ENCODE assay signal across 12 mouse cellular contexts in the genomic region with DNA sequence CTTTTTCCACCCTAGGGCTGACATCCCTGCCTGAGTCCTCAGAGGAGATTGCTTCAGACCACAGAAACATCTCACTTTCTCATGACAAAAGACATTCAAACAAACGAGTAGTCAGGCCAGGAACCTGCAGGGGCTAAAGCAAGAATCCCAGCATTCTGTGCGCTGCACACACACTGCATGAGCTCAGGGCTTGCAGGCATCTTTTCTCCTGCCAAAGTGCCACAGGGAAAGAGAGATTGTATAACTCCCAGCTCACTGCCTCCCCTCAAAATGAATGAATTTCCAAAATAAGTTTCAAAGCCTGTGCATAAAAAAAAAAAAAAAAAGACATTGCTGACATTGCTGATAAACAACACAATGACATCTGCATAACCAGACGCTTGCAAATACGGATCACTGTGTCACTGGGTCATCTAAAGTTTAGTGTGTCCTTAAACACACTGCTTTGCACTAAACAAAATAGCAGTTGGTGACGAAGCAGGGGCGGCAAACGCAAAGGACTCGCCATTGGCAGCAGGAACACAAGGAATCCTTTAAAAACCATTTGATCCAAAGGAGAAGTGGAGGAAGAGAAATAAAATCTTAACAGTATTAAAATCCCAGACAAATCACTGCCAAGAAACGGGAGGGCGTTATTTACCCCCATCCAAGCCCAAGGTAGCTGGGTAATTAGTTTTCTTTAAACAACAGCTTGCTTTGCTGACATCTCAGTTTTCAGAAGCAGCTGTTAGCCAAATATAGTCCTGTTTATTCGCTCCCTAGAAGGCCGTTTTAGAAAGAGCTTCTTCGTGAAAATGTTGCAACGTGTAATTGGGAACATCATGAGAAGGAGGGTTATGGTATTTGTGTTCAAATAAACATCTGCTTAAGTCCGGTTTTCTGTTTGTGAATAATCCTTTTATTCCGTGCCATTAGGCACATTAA. TPM values are rescaled to one million over a fixed set of nuclear protein-coding genes. Genes with fewer than 3 reads are reported as not detected.
DNase-seq lines count a peak whose midpoint lies in the region; ATAC-seq and TF ChIP-seq lines count a peak whose summit lies in the region.
"Had no signal": no experiment of that assay in that cellular context is flagged by ENCODE, and none has a peak within 500 bp of the region (broad histone marks: within the 10 kb centered on the region; RNA-seq: fewer than 3 reads in every experiment).

No protein-coding gene starts in this region.

- no peak overlapping the region for H3K4me2 ChIP-seq in limb, embryonic 15.5 days
- H3K4me2 ChIP-seq: heart, embryonic 15.5 days; neural tube, embryonic 12.5 days had no signal

- H3K9me3 ChIP-seq in ES-E14 (ENCODE audit: control insufficient read depth, insufficient read depth, low read depth, low read length), result no peaks in the 10 kb centered on the region
- no peaks in the 10 kb centered on the region for H3K9me3 ChIP-seq in limb, embryonic 15.5 days
- H3K9me3 ChIP-seq: heart, embryonic 15.5 days; neural tube, embryonic 12.5 days had no signal

- DNase-seq in left cerebral cortex, postnatal 25 days (ENCODE audit: low spot score in 2 of 2), result peak; percentile 19 to 54
- DNase-seq in left cerebral cortex, adult 9 months (ENCODE audit: low spot score in 2 of 2), result no peak
- DNase-seq in ES-E14 (ENCODE audit: low read depth, low spot score) (no peak), adipocyte (ENCODE audit: low spot score) (peak; percentile 40), liver (no peak)
- DNase-seq in urinary bladder, postnatal 4 days (ENCODE audit: low spot score in 2 of 2), result no peak
- no peak for DNase-seq in gastrocnemius, adult 8-10 months (ENCODE audit: low spot score in 2 of 2)
- DNase-seq: adrenal gland, postnatal 36 days; kidney, postnatal 25 days had no signal

- no peak overlapping the region for H3K4me3 ChIP-seq in ES-E14 (ENCODE audit: insufficient read depth in 1 of 2, low read depth in 1 of 2, low read length in 2 of 2, poor library complexity in 1 of 2, severe bottlenecking in 1 of 2)
- no peak overlapping the region for H3K4me3 ChIP-seq in limb, embryonic 15.5 days
- H3K4me3 ChIP-seq: heart, embryonic 15.5 days; neural tube, embryonic 12.5 days had no signal

- H3K9ac ChIP-seq in ES-E14 (ENCODE audit: insufficient read depth, low read depth, low read length, poor library complexity, severe bottlenecking), result no peak overlapping the region
- no peak overlapping the region for H3K9ac ChIP-seq in limb, embryonic 15.5 days
- H3K9ac ChIP-seq: heart, embryonic 15.5 days; neural tube, embryonic 12.5 days had no signal

- in situ Hi-C loops in ES-E14 (cut with MboI; ENCODE audit: low sequenced_read_pairs in 2 of 2, unreplicated experiment in 2 of 2), result no loop called here

- no peaks in the 10 kb centered on the region for H3K27me3 ChIP-seq in limb, embryonic 15.5 days
- H3K27me3 ChIP-seq: heart, embryonic 15.5 days; neural tube, embryonic 12.5 days had no signal

- intact Hi-C loops in left cerebral cortex, postnatal 25 days (cut with DNase I), result no loop called here

- ATAC-seq in limb, embryonic 15.5 days (ENCODE audit: insufficient number of reproducible peaks, low FRiP score, low TSS enrichment, low read depth), result no peak

- H3K4me1 ChIP-seq in ES-E14 (ENCODE audit: control insufficient read depth in 2 of 2, insufficient read depth in 2 of 2, low read length in 2 of 2, poor library complexity in 1 of 2), result peaks cover 0 to 11% of the 10 kb centered on the region in 2 experiments; a peak in 3 of 4 replicates
- H3K4me1 ChIP-seq in limb, embryonic 15.5 days, result 0 out of 2 replicates have a peak, but pooled peaks cover 8% of the 10 kb centered on the region
- H3K4me1 ChIP-seq: heart, embryonic 15.5 days; neural tube, embryonic 12.5 days had no signal

- 60% methylated on average over 16 of the region's 16 CpGs for WGBS in limb, embryonic 15.5 days

- peaks cover 40% of the 10 kb centered on the region for H3K36me3 ChIP-seq in ES-E14 (ENCODE audit: control insufficient read depth, insufficient read depth, low read length, poor library complexity, severe bottlenecking)
- H3K36me3 ChIP-seq in limb, embryonic 15.5 days, result peaks cover 34% of the 10 kb centered on the region

- no peak overlapping the region; the same call in 1 of the 2 replicates for H3K27ac ChIP-seq in ES-E14 (ENCODE audit: insufficient read depth, low read depth, low read length, poor library complexity, severe bottlenecking)
- H3K27ac ChIP-seq in limb, embryonic 15.5 days, result peak overlapping the region; percentile 50
- H3K27ac ChIP-seq: heart, embryonic 15.5 days; neural tube, embryonic 12.5 days had no signal

TF ChIP-seq in ES-E14, 5 proteins besides CTCF, POLR2A, EP300 and RAD21:
- TF ChIP-seq CHD2 (IDR thresholded peaks at IDR 0.05; ENCODE audit: low read depth, low read length) (no peak), ZNF384 (IDR thresholded peaks at IDR 0.05; ENCODE audit: low read depth, low read length) (0 out of 2 replicates have a peak, but pooled peaks have one; percentile 29), HCFC1 (IDR thresholded peaks at IDR 0.05; ENCODE audit: borderline replicate concordance, insufficient read depth, low read length) (no peak), ZC3H11A (IDR thresholded peaks at IDR 0.05; ENCODE audit: borderline replicate concordance, low read depth, low read length) (no peak), MAFK (IDR thresholded peaks at IDR 0.05; ENCODE audit: insufficient read depth, low read depth, low read length) (no peak)

RNA-seq across cellular contexts. Expression of a gene that starts 18.2 kb away (rescaled TPM):
- under 1 TPM; 0.73 to 0.87 TPM for total RNA-seq in left cerebral cortex, postnatal 25 days (2021)
- 191 and 351 TPM in 2 replicates for total RNA-seq in ES-E14 (2012; rRNA removed)
- 348 and 358 TPM in 2 replicates for polyA plus RNA-seq in limb, embryonic 15.5 days (2015; fragmentation: Nextera tagmentation; extraction: Ambion mirVana)
- not detected for total RNA-seq in gastrocnemius, adult 8-10 months (2022)

Comparison
In these comparisons a context has a peak if more than half of its experiments do, and no peak if none do; other contexts are left out.
1. DNase-seq: peak in left cerebral cortex, postnatal 25 days (2 of 2) and adipocyte (single experiment); none in left cerebral cortex, adult 9 months (0 of 2), ES-E14 (single experiment), liver (single experiment), urinary bladder, postnatal 4 days (0 of 2) and gastrocnemius, adult 8-10 months (0 of 2).
2. RNA of a gene that starts 18.2 kb away (total RNA-seq): 191 to 351 TPM in ES-E14; 0.73 to 0.87 TPM in left cerebral cortex, postnatal 25 days and not detected in gastrocnemius, adult 8-10 months; every median in the first group is over 100 times any median in the second.